Mouse (Mus musculus) G1E (cell line): ENCODE data around the gene Asb1. TPM values are rescaled to one million over a fixed set of nuclear protein-coding genes. Genes with fewer than 3 reads are reported as not detected.

Experiments
- ATAC-seq: 2 replicates; pipeline ENCODE4 v1.8.0; 2016; ENCODE audit warnings: mild to moderate bottlenecking; ENCODE audit not compliant: insufficient number of reproducible peaks, poor library complexity, low FRiP score, severe bottlenecking; ENCODE audit errors: extremely low read depth
- DNase-seq: peaks from one replicate; pipeline ENCODE4 v3.0.0; 2012; ENCODE audit warnings: low spot score
- H3K27me3 ChIP-seq: 2 replicates; pipeline ENCODE4 v1.6.1; 2012; ENCODE audit warnings: mild to moderate bottlenecking, low read length, inconsistent platforms; ENCODE audit not compliant: insufficient read depth
- H3K36me3 ChIP-seq: replicated peaks from 2 replicates; pipeline ENCODE3; 2012; ENCODE audit warnings: mild to moderate bottlenecking, inconsistent platforms
- H3K4me1 ChIP-seq: 2 replicates; pipeline ENCODE4 v1.6.1; 2012; ENCODE audit warnings: low read depth, low read length, inconsistent platforms, mixed read lengths; ENCODE audit not compliant: insufficient read depth
- H3K4me3 ChIP-seq: 2 replicates; pipeline ENCODE4 v1.5.1; 2012; ENCODE audit warnings: low read depth, mild to moderate bottlenecking, inconsistent platforms, low read length, moderate library complexity, mixed read lengths
- H3K9me3 ChIP-seq: replicated peaks from 2 replicates; pipeline ENCODE4 v1.6.1; 2012; ENCODE audit warnings: inconsistent platforms
- CTCF ChIP-seq: IDR thresholded peaks from 2 replicates; pipeline ENCODE4 v1.5.1; 2012; ENCODE audit warnings: low read depth, low read length, inconsistent platforms, mixed read lengths
- GATA1 ChIP-seq: IDR thresholded peaks from 2 replicates; pipeline ENCODE4 v1.6.1; 2012; ENCODE audit warnings: borderline replicate concordance, low read length, inconsistent platforms, mixed read lengths
- GATA2 ChIP-seq: IDR thresholded peaks from 2 replicates; pipeline ENCODE4 v1.6.1; 2012; ENCODE audit warnings: low read depth, low read length, inconsistent platforms, borderline replicate concordance
- POLR2AphosphoS5 ChIP-seq: IDR thresholded peaks from 2 replicates; pipeline ENCODE4 v1.6.1; 2012; ENCODE audit warnings: low read depth, low read length, inconsistent platforms; ENCODE audit not compliant: insufficient replicate concordance
- TAL1 ChIP-seq: conservative IDR thresholded peaks from 2 replicates; pipeline ENCODE4 v1.6.1; 2012; ENCODE audit warnings: low read depth, low read length, inconsistent platforms, mixed read lengths
- polyA plus RNA-seq: library from polyadenylated mRNA; stranded (reverse); fragments of >175 nt; gene quantifications from 2 replicates; pipeline ENCODE4 v1.2.3, GENCODE M21; 2012
- total RNA-seq, 2 experiments: library from RNA; stranded (forward) in 1 of 2; stranded (reverse) in 1 of 2; fragments of 200-1000 nt in 1 of 2; fragments of >200 nt in 1 of 2; fragmentation: Nextera tagmentation in 1 of 2; gene quantifications; 2 replicates each; pipeline ENCODE4 v1.2.3; 2014 to 2017

The Asb1 gene
- total and polyA plus RNA-seq, 3 experiments, result 12.4 to 28.0 (median 12.9) TPM

- H3K4me3 ChIP-seq, result no peak overlapping the region
- no peaks in the 10 kb centered on the region for H3K27me3 ChIP-seq
- no peak for DNase-seq
- no peak for TF ChIP-seq GATA1
- no peak for TF ChIP-seq TAL1
- no peak for TF ChIP-seq GATA2
- no peak for TF ChIP-seq CTCF
- no peak for TF ChIP-seq POLR2AphosphoS5
- peaks cover 78% of the 10 kb centered on the region for H3K36me3 ChIP-seq
- H3K4me1 ChIP-seq, result no peaks in the 10 kb centered on the region
- ATAC-seq, result no peak
- no peaks in the 10 kb centered on the region for H3K9me3 ChIP-seq
These were observed 35.7 kb upstream of the Asb1 start for GRCm38 (mm10) chr1:91504615-91505014.

GRCm38 (mm10) chr1:91514916-91515315 is 25.4 kb upstream of the Asb1 start:
- DNase-seq (no peak), ATAC-seq (no peak)
- Histone ChIP-seq H3K4me1 (no peaks in the 10 kb centered on the region), H3K4me3 (no peak overlapping the region), H3K36me3 (peaks cover 75% of the 10 kb centered on the region), H3K27me3 (no peaks in the 10 kb centered on the region), H3K9me3 (no peaks in the 10 kb centered on the region)
- no peak for TF ChIP-seq POLR2AphosphoS5
- TF ChIP-seq GATA1, result no peak
- TF ChIP-seq TAL1, result no peak
- TF ChIP-seq CTCF, result no peak

GRCm38 (mm10) chr1:91515642-91516041 is 24.7 kb upstream of the Asb1 start:
- TF ChIP-seq POLR2AphosphoS5 (no peak), TAL1 (no peak), GATA1 (no peak), GATA2 (no peak), CTCF (no peak)
- DNase-seq, result no peak
- Histone ChIP-seq H3K4me3 (no peak overlapping the region), H3K36me3 (peaks cover 75% of the 10 kb centered on the region), H3K4me1 (no peaks in the 10 kb centered on the region), H3K9me3 (no peaks in the 10 kb centered on the region), H3K27me3 (no peaks in the 10 kb centered on the region)
- no peak for ATAC-seq

- peak; percentile 64 for ATAC-seq
- peak; percentile 65 for DNase-seq
- H3K27me3 ChIP-seq, result no peaks in the 10 kb centered on the region
- no peaks in the 10 kb centered on the region for H3K9me3 ChIP-seq
- H3K4me1 ChIP-seq, result no peaks in the 10 kb centered on the region
- H3K36me3 ChIP-seq, result peaks cover 82% of the 10 kb centered on the region
- H3K4me3 ChIP-seq, result no peak overlapping the region
- TF ChIP-seq CTCF, result 0 out of 2 replicates have a peak, but pooled peaks have one; percentile 35
- TF ChIP-seq GATA1, result no peak
These were observed 16.6 kb upstream of the Asb1 start for GRCm38 (mm10) chr1:91523759-91524158.

- DNase-seq (no peak), ATAC-seq (no peak)
- H3K4me3 ChIP-seq, result no peak overlapping the region
- H3K36me3 ChIP-seq, result peaks cover 76% of the 10 kb centered on the region
- H3K4me1 ChIP-seq, result no peaks in the 10 kb centered on the region
- no peaks in the 10 kb centered on the region for H3K9me3 ChIP-seq
- TF ChIP-seq TAL1 (no peak), POLR2AphosphoS5 (no peak), GATA1 (no peak), GATA2 (no peak), CTCF (no peak)
- H3K27me3 ChIP-seq, result no peaks in the 10 kb centered on the region
These were observed 14.5 kb upstream of the Asb1 start for GRCm38 (mm10) chr1:91525838-91526237.

GRCm38 (mm10) chr1:91530166-91530565 is 10.2 kb upstream of the Asb1 start:
- DNase-seq (no peak), ATAC-seq (no peak)
- Histone ChIP-seq H3K9me3 (no peaks in the 10 kb centered on the region), H3K36me3 (peaks cover 52% of the 10 kb centered on the region), H3K27me3 (no peaks in the 10 kb centered on the region), H3K4me1 (peaks cover 15% of the 10 kb centered on the region), H3K4me3 (no peak overlapping the region)
- no peak for TF ChIP-seq CTCF
- no peak for TF ChIP-seq GATA1
- TF ChIP-seq TAL1, result no peak
- TF ChIP-seq POLR2AphosphoS5, result no peak
- TF ChIP-seq GATA2, result no peak

- TF ChIP-seq GATA2 (no peak), TAL1 (no peak), CTCF (no peak), GATA1 (no peak), POLR2AphosphoS5 (no peak)
- no peak overlapping the region for H3K4me3 ChIP-seq
- peaks cover 34% of the 10 kb centered on the region for H3K36me3 ChIP-seq
- ATAC-seq (no peak), DNase-seq (no peak)
- peaks cover 17% of the 10 kb centered on the region for H3K4me1 ChIP-seq
- no peaks in the 10 kb centered on the region for H3K9me3 ChIP-seq
- no peaks in the 10 kb centered on the region for H3K27me3 ChIP-seq
These were observed 8.1 kb upstream of the Asb1 start for GRCm38 (mm10) chr1:91532243-91532642.
